Mouse (Mus musculus): ENCODE data around the gene Fgfr2. TPM values are rescaled to one million over a fixed set of nuclear protein-coding genes. Genes with fewer than 3 reads are reported as not detected.

Fgfr2 gene
- polyA plus RNA-seq, 1 experiment from 2014 or later, result 93.6 TPM

DNA sequence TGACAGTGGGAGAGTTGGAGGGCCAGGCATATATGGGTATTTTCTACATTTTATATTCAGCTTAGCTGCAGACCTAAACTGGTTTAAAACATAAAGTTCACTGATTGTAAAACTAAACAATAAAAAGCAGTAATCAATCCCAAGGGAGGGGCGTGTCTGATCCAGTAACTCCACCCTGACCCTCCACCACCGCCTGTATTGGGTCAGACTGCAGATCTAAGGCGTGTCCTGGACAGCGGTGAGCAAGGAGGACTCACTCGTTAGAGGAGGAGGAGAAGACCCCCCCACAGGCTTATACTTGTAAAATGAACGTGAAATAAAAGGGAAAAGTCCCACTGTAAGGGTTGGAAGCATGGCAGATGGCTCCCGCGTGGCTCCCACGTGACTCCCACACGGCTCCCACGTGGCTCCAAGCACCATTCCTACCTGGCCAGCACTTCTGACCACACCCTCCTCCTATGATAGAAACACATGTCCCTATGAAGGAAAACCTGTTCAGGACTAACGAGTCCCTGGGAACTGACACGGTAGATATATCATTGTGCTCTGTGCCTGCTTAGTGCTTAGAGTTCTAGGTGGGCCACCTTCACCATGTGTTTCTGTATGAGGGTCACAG, 2131.9 kb downstream of the Fgfr2 start:
- H3K9me3 ChIP-seq (ENCODE audit: control insufficient read depth, low read length), result no peaks in the 10 kb centered on the region
- no peak overlapping the region for H3K27ac ChIP-seq (ENCODE audit: low read depth, low read length)
- no peak overlapping the region for H3K9ac ChIP-seq (ENCODE audit: low read length)
- no peak overlapping the region for H3K4me3 ChIP-seq (ENCODE audit: low read depth, low read length)
- no peaks in the 10 kb centered on the region for H3K27me3 ChIP-seq (ENCODE audit: control insufficient read depth, insufficient read depth, low read length)
- H3K36me3 ChIP-seq (ENCODE audit: control insufficient read depth, insufficient read depth, low read length), result no peaks in the 10 kb centered on the region
- 88% methylated on average over 13 of the region's 13 CpGs for WGBS
- ATAC-seq (replicated peaks; ENCODE audit: low FRiP score) (no peak), DNase-seq (ENCODE audit: low spot score) (peak; percentile 29)
- no peak overlapping the region for H3K4me2 ChIP-seq (ENCODE audit: low read depth, low read length, severe bottlenecking)
- H3K4me1 ChIP-seq (replicated peaks; ENCODE audit: control insufficient read depth, insufficient read depth, low read length), result no peaks in the 10 kb centered on the region

DNA sequence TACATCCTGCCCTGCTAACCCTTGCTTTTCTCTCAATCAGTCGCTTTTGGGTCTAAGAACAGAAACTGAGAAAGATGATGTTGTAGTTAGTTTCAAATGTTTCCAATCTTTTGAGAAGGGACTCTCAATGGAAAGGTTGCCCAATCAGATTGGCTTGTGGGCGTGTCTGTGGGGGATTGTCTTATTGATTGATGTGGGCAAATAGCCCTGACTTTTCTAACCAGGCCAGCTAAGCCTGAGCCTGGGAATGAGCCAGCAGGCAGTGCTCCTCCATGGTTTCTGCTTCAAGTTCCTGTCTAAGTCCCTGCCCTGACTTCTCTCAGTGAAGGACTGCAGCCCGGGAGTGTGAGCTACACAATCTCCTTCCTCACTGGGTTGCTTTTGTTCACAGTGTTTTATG, 2133.8 kb downstream of the Fgfr2 start:
- Histone ChIP-seq H3K9me3 (ENCODE audit: control insufficient read depth, low read length) (no peaks in the 10 kb centered on the region), H3K27ac (ENCODE audit: low read depth, low read length) (no peak overlapping the region), H3K27me3 (ENCODE audit: control insufficient read depth, insufficient read depth, low read length) (no peaks in the 10 kb centered on the region), H3K4me1 (replicated peaks; ENCODE audit: control insufficient read depth, insufficient read depth, low read length) (no peaks in the 10 kb centered on the region), H3K36me3 (ENCODE audit: control insufficient read depth, insufficient read depth, low read length) (no peaks in the 10 kb centered on the region), H3K4me3 (ENCODE audit: low read depth, low read length) (no peak overlapping the region), H3K9ac (ENCODE audit: low read length) (no peak overlapping the region), H3K4me2 (ENCODE audit: low read depth, low read length, severe bottlenecking) (no peak overlapping the region)
- 54% methylated on average over 3 of the region's 3 CpGs for WGBS
- no peak for DNase-seq (ENCODE audit: low spot score)
- no peak for ATAC-seq (replicated peaks; ENCODE audit: low FRiP score)

GRCm38 (mm10) chr7:130988146-130988545, 2135.0 kb downstream of the Fgfr2 start:
- DNase-seq (ENCODE audit: low spot score) (no peak), ATAC-seq (replicated peaks; ENCODE audit: low FRiP score) (no peak)
- Histone ChIP-seq H3K27ac (ENCODE audit: low read depth, low read length) (no peak overlapping the region), H3K4me1 (replicated peaks; ENCODE audit: control insufficient read depth, insufficient read depth, low read length) (no peaks in the 10 kb centered on the region), H3K9ac (ENCODE audit: low read length) (no peak overlapping the region), H3K36me3 (ENCODE audit: control insufficient read depth, insufficient read depth, low read length) (no peaks in the 10 kb centered on the region), H3K4me2 (ENCODE audit: low read depth, low read length, severe bottlenecking) (no peak overlapping the region), H3K9me3 (ENCODE audit: control insufficient read depth, low read length) (no peaks in the 10 kb centered on the region), H3K27me3 (ENCODE audit: control insufficient read depth, insufficient read depth, low read length) (no peaks in the 10 kb centered on the region), H3K4me3 (ENCODE audit: low read depth, low read length) (no peak overlapping the region)
- 87% methylated on average over 5 of the region's 5 CpGs for WGBS

GRCm38 (mm10) chr7:130985716-130986115, 2137.4 kb downstream of the Fgfr2 start:
- 88% methylated on average over 3 of the region's 3 CpGs for WGBS
- Histone ChIP-seq H3K9me3 (ENCODE audit: control insufficient read depth, low read length) (no peaks in the 10 kb centered on the region), H3K36me3 (ENCODE audit: control insufficient read depth, insufficient read depth, low read length) (no peaks in the 10 kb centered on the region)

GRCm38 (mm10) chr7:130985193-130985592, 2138.0 kb downstream of the Fgfr2 start:
- H3K27ac ChIP-seq (ENCODE audit: low read depth, low read length), result no peak overlapping the region
- no peak for ATAC-seq (replicated peaks; ENCODE audit: low FRiP score)
- 92% methylated on average over 12 of the region's 12 CpGs for WGBS

More at GRCm38 (mm10) chr7:130985716-130986115, 2137.4 kb downstream of the Fgfr2 start:
- ATAC-seq (replicated peaks; ENCODE audit: low FRiP score) (no peak), DNase-seq (ENCODE audit: low spot score) (no peak)
- Histone ChIP-seq H3K9ac (ENCODE audit: low read length) (no peak overlapping the region), H3K27ac (ENCODE audit: low read depth, low read length) (no peak overlapping the region), H3K4me2 (ENCODE audit: low read depth, low read length, severe bottlenecking) (no peak overlapping the region), H3K4me1 (replicated peaks; ENCODE audit: control insufficient read depth, insufficient read depth, low read length) (0 out of 2 replicates have a peak, but pooled peaks cover 2% of the 10 kb centered on the region), H3K4me3 (ENCODE audit: low read depth, low read length) (no peak overlapping the region), H3K27me3 (ENCODE audit: control insufficient read depth, insufficient read depth, low read length) (no peaks in the 10 kb centered on the region)

DNA sequence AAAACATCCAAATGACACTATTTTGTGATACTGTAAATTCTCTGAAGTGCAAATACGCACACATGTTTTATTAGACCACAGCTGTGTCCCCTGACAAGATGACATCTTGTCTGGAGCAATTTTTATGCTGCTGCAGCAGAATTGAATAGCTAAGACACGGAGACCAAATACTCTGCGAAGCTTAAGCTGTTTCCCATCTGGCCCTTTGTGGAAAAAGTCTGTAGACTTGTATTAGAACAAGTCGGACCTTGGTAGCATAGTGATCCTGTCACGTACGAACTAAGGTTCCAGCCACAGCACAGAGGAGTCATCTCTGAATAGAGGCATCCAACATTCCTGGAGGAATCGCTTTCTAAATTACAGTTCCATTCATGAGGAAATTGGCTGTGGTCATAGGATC, 2138.9 kb downstream of the Fgfr2 start:
- H3K4me2 ChIP-seq (ENCODE audit: low read depth, low read length, severe bottlenecking), result no peak overlapping the region
- 0 out of 2 replicates have a peak, but pooled peaks cover 2% of the 10 kb centered on the region for H3K4me1 ChIP-seq (replicated peaks; ENCODE audit: control insufficient read depth, insufficient read depth, low read length)
- H3K9ac ChIP-seq (ENCODE audit: low read length), result no peak overlapping the region
- DNase-seq (ENCODE audit: low spot score), result no peak
- no peak for ATAC-seq (replicated peaks; ENCODE audit: low FRiP score)
- H3K27ac ChIP-seq (ENCODE audit: low read depth, low read length), result no peak overlapping the region
- H3K9me3 ChIP-seq (ENCODE audit: control insufficient read depth, low read length), result no peaks in the 10 kb centered on the region
- 95% methylated on average over 7 of the region's 7 CpGs for WGBS
- H3K36me3 ChIP-seq (ENCODE audit: control insufficient read depth, insufficient read depth, low read length), result no peaks in the 10 kb centered on the region
- H3K27me3 ChIP-seq (ENCODE audit: control insufficient read depth, insufficient read depth, low read length), result no peaks in the 10 kb centered on the region
- H3K4me3 ChIP-seq (ENCODE audit: low read depth, low read length), result no peak overlapping the region

More at GRCm38 (mm10) chr7:130985193-130985592, 2138.0 kb downstream of the Fgfr2 start:
- no peak overlapping the region for H3K9ac ChIP-seq (ENCODE audit: low read length)
- H3K9me3 ChIP-seq (ENCODE audit: control insufficient read depth, low read length), result no peaks in the 10 kb centered on the region
- H3K27me3 ChIP-seq (ENCODE audit: control insufficient read depth, insufficient read depth, low read length), result no peaks in the 10 kb centered on the region
- H3K36me3 ChIP-seq (ENCODE audit: control insufficient read depth, insufficient read depth, low read length), result no peaks in the 10 kb centered on the region
- H3K4me1 ChIP-seq (replicated peaks; ENCODE audit: control insufficient read depth, insufficient read depth, low read length), result 0 out of 2 replicates have a peak, but pooled peaks cover 2% of the 10 kb centered on the region
- H3K4me3 ChIP-seq (ENCODE audit: low read depth, low read length), result no peak overlapping the region
- no peak for DNase-seq (ENCODE audit: low spot score)
- H3K4me2 ChIP-seq (ENCODE audit: low read depth, low read length, severe bottlenecking), result no peak overlapping the region

- Histone ChIP-seq H3K4me1 (replicated peaks; ENCODE audit: control insufficient read depth, insufficient read depth, low read length) (0 out of 2 replicates have a peak, but pooled peaks cover 2% of the 10 kb centered on the region), H3K36me3 (ENCODE audit: control insufficient read depth, insufficient read depth, low read length) (no peaks in the 10 kb centered on the region), H3K4me2 (ENCODE audit: low read depth, low read length, severe bottlenecking) (no peak overlapping the region), H3K9ac (ENCODE audit: low read length) (no peak overlapping the region), H3K27me3 (ENCODE audit: control insufficient read depth, insufficient read depth, low read length) (no peaks in the 10 kb centered on the region), H3K4me3 (ENCODE audit: low read depth, low read length) (no peak overlapping the region), H3K27ac (ENCODE audit: low read depth, low read length) (no peak overlapping the region), H3K9me3 (ENCODE audit: control insufficient read depth, low read length) (no peaks in the 10 kb centered on the region)
- 66% methylated on average over 3 of the region's 3 CpGs for WGBS
- ATAC-seq (replicated peaks; ENCODE audit: low FRiP score) (no peak), DNase-seq (ENCODE audit: low spot score) (no peak)
Observed at GRCm38 (mm10) chr7:130982881-130983280, 2140.3 kb downstream of the Fgfr2 start.

GRCm38 (mm10) chr7:130982371-130982770, 2140.8 kb downstream of the Fgfr2 start:
- no peaks in the 10 kb centered on the region for H3K9me3 ChIP-seq (ENCODE audit: control insufficient read depth, low read length)
- H3K27ac ChIP-seq (ENCODE audit: low read depth, low read length), result no peak overlapping the region

GRCm38 (mm10) chr7:130980130-130980529, 2143.0 kb downstream of the Fgfr2 start:
- DNase-seq (ENCODE audit: low spot score) (no peak), ATAC-seq (replicated peaks; ENCODE audit: low FRiP score) (no peak)
- WGBS, result 95% methylated on average over 5 of the region's 5 CpGs
- Histone ChIP-seq H3K9me3 (ENCODE audit: control insufficient read depth, low read length) (no peaks in the 10 kb centered on the region), H3K36me3 (ENCODE audit: control insufficient read depth, insufficient read depth, low read length) (no peaks in the 10 kb centered on the region), H3K4me3 (ENCODE audit: low read depth, low read length) (no peak overlapping the region), H3K27ac (ENCODE audit: low read depth, low read length) (no peak overlapping the region), H3K4me2 (ENCODE audit: low read depth, low read length, severe bottlenecking) (no peak overlapping the region), H3K9ac (ENCODE audit: low read length) (no peak overlapping the region), H3K27me3 (ENCODE audit: control insufficient read depth, insufficient read depth, low read length) (no peaks in the 10 kb centered on the region), H3K4me1 (replicated peaks; ENCODE audit: control insufficient read depth, insufficient read depth, low read length) (0 out of 2 replicates have a peak, but pooled peaks cover 2% of the 10 kb centered on the region)

More at GRCm38 (mm10) chr7:130982371-130982770, 2140.8 kb downstream of the Fgfr2 start:
- DNase-seq (ENCODE audit: low spot score), result peak; percentile 61
- 0 out of 2 replicates have a peak, but pooled peaks have one; percentile 27 for ATAC-seq (replicated peaks; ENCODE audit: low FRiP score)
- H3K36me3 ChIP-seq (ENCODE audit: control insufficient read depth, insufficient read depth, low read length), result no peaks in the 10 kb centered on the region
- H3K4me2 ChIP-seq (ENCODE audit: low read depth, low read length, severe bottlenecking), result no peak overlapping the region
- 0 out of 2 replicates have a peak, but pooled peaks cover 2% of the 10 kb centered on the region for H3K4me1 ChIP-seq (replicated peaks; ENCODE audit: control insufficient read depth, insufficient read depth, low read length)
- no peak overlapping the region for H3K9ac ChIP-seq (ENCODE audit: low read length)
- no peak overlapping the region for H3K4me3 ChIP-seq (ENCODE audit: low read depth, low read length)
- 36% methylated on average over 4 of the region's 4 CpGs for WGBS
- no peaks in the 10 kb centered on the region for H3K27me3 ChIP-seq (ENCODE audit: control insufficient read depth, insufficient read depth, low read length)
